In the genomic region with DNA sequence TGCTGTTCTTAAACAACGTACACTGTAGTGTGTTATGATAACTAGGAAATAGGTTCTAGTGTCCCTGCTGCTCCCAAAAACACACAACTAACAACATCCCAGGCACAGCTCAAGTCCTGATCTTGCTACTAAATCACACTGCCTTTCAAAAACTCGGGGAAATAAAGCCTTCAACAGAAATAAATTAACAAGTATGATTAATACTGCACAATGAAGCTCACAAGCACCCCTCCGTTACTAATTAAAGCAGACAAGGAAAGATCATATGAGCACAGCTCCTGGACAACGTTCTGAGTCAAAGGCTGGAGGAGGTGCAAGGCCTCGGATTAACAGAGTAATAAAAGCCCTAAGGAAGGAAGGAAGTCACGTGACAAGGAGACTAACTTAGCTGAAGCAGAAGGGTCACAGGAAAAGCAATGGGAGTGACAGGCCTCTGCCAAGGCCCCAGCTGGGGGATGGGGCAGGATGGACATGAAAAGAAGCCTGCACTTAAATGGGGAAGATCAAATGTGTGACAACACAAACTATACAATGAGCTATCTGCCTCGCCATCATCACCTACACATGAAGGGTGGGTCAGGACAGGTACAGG, we compare ENCODE assay signal across 9 mouse cellular contexts. TPM values are rescaled to one million over a fixed set of nuclear protein-coding genes. Genes with fewer than 3 reads are reported as not detected.
DNase-seq lines count a peak whose midpoint lies in the region; ATAC-seq and TF ChIP-seq lines count a peak whose summit lies in the region.
"Had no signal": no experiment of that assay in that cellular context is flagged by ENCODE, and none has a peak within 500 bp of the region (broad histone marks: within the 10 kb centered on the region; RNA-seq: fewer than 3 reads in every experiment).

No protein-coding gene starts in this region.

- H3K4me3 ChIP-seq in neural tube, embryonic 13.5 days, result no peak overlapping the region
- H3K4me3 ChIP-seq in cortical plate, adult 2 months (ENCODE audit: insufficient read depth, low read length), result no peak overlapping the region
- H3K4me3 ChIP-seq in heart, embryonic 13.5 days, result no peak overlapping the region
- H3K4me3 ChIP-seq in olfactory bulb, adult 2 months (ENCODE audit: insufficient read depth, low read depth, low read length), result no peak overlapping the region
- H3K4me3 ChIP-seq: neural tube, embryonic 12.5 days had no signal

- TF ChIP-seq POLR2A in cortical plate, adult 2 months (IDR thresholded peaks at IDR 0.05; ENCODE audit: extremely low read depth, insufficient read depth, low read length), result no peak
- no peak for TF ChIP-seq POLR2A in olfactory bulb, adult 2 months (IDR thresholded peaks at IDR 0.05; ENCODE audit: insufficient read depth, low read depth, low read length)

- no peaks in the 10 kb centered on the region for H3K36me3 ChIP-seq in neural tube, embryonic 13.5 days
- H3K36me3 ChIP-seq in heart, embryonic 13.5 days, result no peaks in the 10 kb centered on the region
- H3K36me3 ChIP-seq: embryonic facial prominence, embryonic 15.5 days; neural tube, embryonic 12.5 days had no signal

- no peak for TF ChIP-seq CTCF in cortical plate, adult 2 months (IDR thresholded peaks at IDR 0.05; ENCODE audit: extremely low read depth, insufficient read depth, low read length)
- TF ChIP-seq CTCF in olfactory bulb, adult 2 months (IDR thresholded peaks at IDR 0.05; ENCODE audit: insufficient read depth, low read depth, low read length), result no peak

- no peak for DNase-seq in neural tube, embryonic 10.5 days (ENCODE audit: extremely low spot score, low spot score)
- peak; percentile 11 to 25 for DNase-seq in layer of hippocampus, postnatal 36 days
- no peak for DNase-seq in cerebellum, postnatal 25 days

- 0 out of 2 replicates have a peak, but pooled peaks cover 4% of the 10 kb centered on the region for H3K27me3 ChIP-seq in neural tube, embryonic 13.5 days
- peaks cover 12% of the 10 kb centered on the region for H3K27me3 ChIP-seq in heart, embryonic 13.5 days (replicated peaks)
- H3K27me3 ChIP-seq: embryonic facial prominence, embryonic 15.5 days; neural tube, embryonic 12.5 days had no signal

- 53% methylated on average over 7 of the region's 7 CpGs for WGBS in neural tube, embryonic 13.5 days
- 49% methylated on average over 7 of the region's 7 CpGs for WGBS in heart, embryonic 13.5 days
- 46% methylated on average over 7 of the region's 7 CpGs for WGBS in olfactory bulb, adult 2 months

- no peak for ATAC-seq in neural tube, embryonic 13.5 days (ENCODE audit: low read depth)
- ATAC-seq in heart, embryonic 13.5 days (ENCODE audit: extremely low read depth, insufficient number of reproducible peaks, low FRiP score, low TSS enrichment), result no peak; the same call in 1 of the 2 replicates

- no peak overlapping the region for H3K27ac ChIP-seq in neural tube, embryonic 13.5 days (replicated peaks)
- peak overlapping the region; percentile 18; the same call in 1 of the 2 replicates for H3K27ac ChIP-seq in cortical plate, adult 2 months (ENCODE audit: insufficient read depth, low read length)
- H3K27ac ChIP-seq in heart, embryonic 13.5 days (replicated peaks), result peak overlapping the region; percentile 80
- H3K27ac ChIP-seq in olfactory bulb, adult 2 months (ENCODE audit: insufficient read depth, low read depth, low read length), result 0 out of 2 replicates have a peak overlapping the region, but pooled peaks have one; percentile 1
- H3K27ac ChIP-seq: neural tube, embryonic 12.5 days had no signal

- H3K4me2 ChIP-seq in neural tube, embryonic 13.5 days, result no peak overlapping the region
- peak overlapping the region; percentile 60; the same call in 1 of the 2 replicates for H3K4me2 ChIP-seq in heart, embryonic 13.5 days

- H3K9me3 ChIP-seq in neural tube, embryonic 13.5 days, result no peaks in the 10 kb centered on the region
- no peaks in the 10 kb centered on the region for H3K9me3 ChIP-seq in heart, embryonic 13.5 days
- H3K9me3 ChIP-seq: embryonic facial prominence, embryonic 15.5 days; neural tube, embryonic 12.5 days had no signal

- H3K9ac ChIP-seq in neural tube, embryonic 13.5 days, result 0 out of 2 replicates have a peak overlapping the region, but pooled peaks have one; percentile 2
- peak overlapping the region; percentile 54 for H3K9ac ChIP-seq in heart, embryonic 13.5 days
- H3K9ac ChIP-seq: embryonic facial prominence, embryonic 15.5 days; neural tube, embryonic 12.5 days had no signal

- H3K4me1 ChIP-seq in neural tube, embryonic 13.5 days (replicated peaks), result peaks cover 5% of the 10 kb centered on the region; the same call in 1 of the 2 replicates
- H3K4me1 ChIP-seq in cortical plate, adult 2 months (ENCODE audit: control insufficient read depth, insufficient read depth, low read length), result peaks cover 3% of the 10 kb centered on the region; the same call in 1 of the 2 replicates
- H3K4me1 ChIP-seq in heart, embryonic 13.5 days, result peaks cover 14% of the 10 kb centered on the region
- peaks cover 4% of the 10 kb centered on the region for H3K4me1 ChIP-seq in olfactory bulb, adult 2 months (ENCODE audit: control insufficient read depth, insufficient read depth, low read length)
- H3K4me1 ChIP-seq: neural tube, embryonic 12.5 days had no signal

RNA-seq across cellular contexts. Expression of a gene that starts 35.7 kb away (rescaled TPM):
- polyA plus RNA-seq in neural tube, embryonic 13.5 days (2015; fragmentation: Nextera tagmentation; extraction: Ambion mirVana), result 3.6 and 6.1 TPM in 2 replicates
- 1.2 and 1.9 TPM in 2 replicates for polyA plus RNA-seq in cortical plate, adult 2 months (2012; rRNA removed)
- 7.6 and 9.3 TPM in 2 replicates for polyA plus RNA-seq in heart, embryonic 13.5 days (2015; fragmentation: Nextera tagmentation; extraction: Ambion mirVana)
- 1 to 10 TPM; 2.5 to 2.6 TPM for total RNA-seq in layer of hippocampus, postnatal 36 days (2021)
- polyA plus RNA-seq in olfactory bulb, adult 2 months (2012; ENCODE audit: insufficient read depth, insufficient read length, low replicate concordance, missing spikeins), result not detected in 2 replicates

RNA-seq across cellular contexts. Expression of a gene that starts 36.4 kb away (rescaled TPM):
- 7.9 and 10.4 TPM in 2 replicates for polyA plus RNA-seq in neural tube, embryonic 13.5 days (2015; fragmentation: Nextera tagmentation; extraction: Ambion mirVana)
- polyA plus RNA-seq in cortical plate, adult 2 months (2012; rRNA removed), result 4.9 and 6.6 TPM in 2 replicates
- 6.9 and 7.1 TPM in 2 replicates for polyA plus RNA-seq in heart, embryonic 13.5 days (2015; fragmentation: Nextera tagmentation; extraction: Ambion mirVana)
- total RNA-seq in layer of hippocampus, postnatal 36 days (2021), result 1 to 10 TPM; 4.1 to 5.4 TPM
- not detected in 2 replicates for polyA plus RNA-seq in olfactory bulb, adult 2 months (2012; ENCODE audit: insufficient read depth, insufficient read length, low replicate concordance, missing spikeins)

RNA-seq across cellular contexts. Expression of a gene that starts 50.9 kb away (rescaled TPM):
- not detected in 2 replicates for polyA plus RNA-seq in neural tube, embryonic 13.5 days (2015; fragmentation: Nextera tagmentation; extraction: Ambion mirVana)
- 0.06 and 0.17 TPM in 2 replicates for polyA plus RNA-seq in cortical plate, adult 2 months (2012; rRNA removed)
- 1.5 and 1.7 TPM in 2 replicates for polyA plus RNA-seq in heart, embryonic 13.5 days (2015; fragmentation: Nextera tagmentation; extraction: Ambion mirVana)
- not detected for total RNA-seq in layer of hippocampus, postnatal 36 days (2021)
- polyA plus RNA-seq in olfactory bulb, adult 2 months (2012; ENCODE audit: insufficient read depth, insufficient read length, low replicate concordance, missing spikeins), result not detected in 2 replicates
- polyA plus RNA-seq: neural tube, embryonic 12.5 days had no signal

RNA-seq across cellular contexts. Expression of a gene that starts 56.7 kb away (rescaled TPM):
- polyA plus RNA-seq in neural tube, embryonic 13.5 days (2015; fragmentation: Nextera tagmentation; extraction: Ambion mirVana), result 169 and 179 TPM in 2 replicates
- polyA plus RNA-seq in cortical plate, adult 2 months (2012; rRNA removed), result 224 and 239 TPM in 2 replicates
- polyA plus RNA-seq in heart, embryonic 13.5 days (2015; fragmentation: Nextera tagmentation; extraction: Ambion mirVana), result 120 and 123 TPM in 2 replicates
- 100 to 1,000 TPM; 121 to 142 TPM for total RNA-seq in layer of hippocampus, postnatal 36 days (2021)
- not detected in 2 replicates for polyA plus RNA-seq in olfactory bulb, adult 2 months (2012; ENCODE audit: insufficient read depth, insufficient read length, low replicate concordance, missing spikeins)

RNA-seq across cellular contexts. Expression of a gene that starts 57.5 kb away (rescaled TPM):
- 70.1 and 72.8 TPM in 2 replicates for polyA plus RNA-seq in neural tube, embryonic 13.5 days (2015; fragmentation: Nextera tagmentation; extraction: Ambion mirVana)
- polyA plus RNA-seq in cortical plate, adult 2 months (2012; rRNA removed), result 58.8 and 66.9 TPM in 2 replicates
- 80.2 and 94.2 TPM in 2 replicates for polyA plus RNA-seq in heart, embryonic 13.5 days (2015; fragmentation: Nextera tagmentation; extraction: Ambion mirVana)
- total RNA-seq in layer of hippocampus, postnatal 36 days (2021), result 10 to 100 TPM; 47.1 to 49.0 TPM
- polyA plus RNA-seq in olfactory bulb, adult 2 months (2012; ENCODE audit: insufficient read depth, insufficient read length, low replicate concordance, missing spikeins), result not detected in 2 replicates

Comparison
In these comparisons a context has a peak if more than half of its experiments do, and no peak if none do; other contexts are left out.
1. DNase-seq: peak in layer of hippocampus, postnatal 36 days (2 of 2); none in neural tube, embryonic 10.5 days (single experiment) and cerebellum, postnatal 25 days (0 of 2).